Mouse (Mus musculus) c-Kit-positive CD71-positive TER-119-positive erythroid progenitor cells, embryonic 14.5 days (primary cell): ENCODE results near the gene Gpr83.

Source experiments
- DNase-seq: peaks from one replicate; pipeline ENCODE4 v3.0.0-alpha.2; 2013; ENCODE audit warnings: low spot score

Gene Gpr83

DNA sequence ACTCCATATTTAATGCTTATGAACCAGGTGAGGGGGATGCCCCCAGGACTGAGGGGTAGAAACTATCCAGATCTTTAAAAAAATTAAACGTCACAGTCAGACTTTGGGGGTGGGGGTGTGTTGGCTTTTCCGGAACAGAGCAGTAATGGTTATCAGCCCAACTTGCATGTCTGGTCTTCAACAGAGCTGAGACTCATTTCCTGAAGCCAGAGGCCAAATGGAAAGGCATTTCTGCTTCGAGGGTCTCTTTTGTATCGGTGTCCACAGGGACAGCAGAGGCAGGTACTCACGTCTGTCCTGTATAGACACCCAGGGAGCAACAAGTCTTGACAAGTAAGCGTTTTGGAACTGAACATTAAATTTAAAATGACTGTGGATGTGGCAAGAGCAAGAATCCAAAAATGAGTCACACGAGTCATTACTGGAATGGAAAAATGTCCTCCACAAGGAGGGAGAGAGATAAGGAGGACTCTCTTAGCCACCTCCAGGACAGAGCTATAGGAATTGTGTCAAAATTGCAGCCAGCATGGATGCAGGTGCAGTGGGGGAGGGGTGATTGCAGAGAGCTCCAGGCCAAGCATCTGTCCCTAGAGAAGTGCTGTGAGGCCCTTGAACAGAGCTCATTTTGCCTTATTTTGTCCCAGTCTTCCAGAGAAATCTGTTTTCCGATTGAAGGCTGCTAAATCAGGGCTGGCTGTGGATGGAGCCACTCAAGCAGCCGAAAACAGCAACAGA is 44.9 kb downstream of the Gpr83 start:
- no peak for DNase-seq

DNA sequence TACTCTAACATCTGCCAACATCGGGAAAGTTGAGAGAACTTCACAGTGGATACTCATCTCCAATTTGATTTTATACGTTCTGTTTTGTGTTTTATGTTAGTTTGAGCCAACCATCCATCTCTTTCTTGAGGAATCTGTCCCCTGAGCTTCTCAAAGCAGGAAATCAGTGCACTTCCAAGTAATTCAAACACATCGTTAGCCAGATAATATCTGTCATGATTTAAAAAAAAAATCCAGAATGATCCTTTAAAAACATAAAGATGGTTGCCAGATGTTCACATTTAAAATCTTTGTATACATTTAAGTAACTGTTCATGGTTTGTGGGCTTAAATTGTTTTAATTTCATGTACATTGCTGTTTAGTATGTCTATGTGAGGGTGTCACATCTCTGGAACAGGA is 45.9 kb downstream of the Gpr83 start:
- DNase-seq, result no peak

DNA sequence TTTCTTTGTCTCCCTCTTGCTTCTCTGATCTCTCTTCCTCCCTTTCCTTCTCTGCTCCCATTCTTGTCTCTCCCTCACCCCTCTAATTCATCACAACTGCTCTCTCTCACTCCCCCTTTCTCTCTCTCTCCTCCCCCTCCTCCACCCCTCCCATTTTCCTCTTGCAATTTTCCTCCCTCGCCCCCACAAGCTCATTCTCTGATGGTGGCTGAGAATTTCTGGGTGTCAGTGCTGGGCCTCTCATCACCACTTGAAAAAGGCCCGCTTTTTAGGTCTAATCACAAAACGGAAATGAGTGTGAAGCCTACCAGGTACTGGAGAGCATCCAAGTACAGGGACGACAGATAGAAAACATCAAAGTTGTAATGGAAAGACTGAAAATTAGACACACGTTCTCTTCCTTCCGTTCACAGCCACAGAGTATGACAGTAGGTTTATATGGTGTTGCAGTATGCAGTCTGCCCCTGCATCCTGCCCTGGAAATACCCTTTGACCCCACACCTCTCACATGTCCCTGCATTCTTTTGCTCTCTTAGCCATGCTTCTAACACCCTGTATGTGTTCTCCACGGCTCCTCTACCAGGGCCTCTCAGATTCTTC is 47.9 kb downstream of the Gpr83 start:
- DNase-seq, result no peak

DNA sequence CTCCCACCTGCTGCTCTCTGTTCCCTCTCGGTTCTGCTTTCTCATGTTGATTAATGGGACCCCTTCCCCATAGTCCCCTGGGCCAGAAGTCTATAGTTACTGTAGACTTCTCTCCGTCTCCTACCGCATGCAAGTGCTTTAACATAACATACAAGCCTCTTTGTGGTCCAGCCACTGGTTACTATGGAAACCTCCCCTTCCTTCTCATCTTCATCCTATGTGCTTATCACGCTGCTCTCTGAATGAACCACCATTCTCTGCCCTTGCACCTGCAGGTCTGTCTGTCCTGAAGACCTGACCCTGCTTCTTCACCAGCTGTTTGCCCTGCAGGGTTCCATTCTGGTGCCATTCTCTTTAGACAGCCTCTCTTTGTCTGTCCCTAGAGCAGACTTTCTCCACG is 50.0 kb downstream of the Gpr83 start:
- no peak for DNase-seq

DNA sequence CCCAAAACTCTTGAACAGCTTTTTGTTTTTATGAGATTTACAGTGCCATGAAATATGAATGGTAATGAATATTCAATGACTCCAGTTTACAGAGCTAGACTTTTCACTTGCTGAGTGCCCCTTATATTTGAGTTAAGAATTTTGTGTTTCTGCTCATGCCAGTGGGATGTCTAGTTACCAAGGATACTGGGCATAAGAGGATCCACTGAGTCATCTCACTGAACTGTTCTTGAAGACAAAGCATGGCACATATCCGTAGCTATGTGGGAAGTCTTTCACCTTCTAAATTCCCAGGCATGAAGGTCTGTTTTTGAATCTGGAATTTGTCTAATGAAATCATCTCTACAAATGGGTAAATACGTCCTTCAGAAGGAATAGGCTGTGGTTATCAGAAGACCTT is 52.0 kb downstream of the Gpr83 start:
- no peak for DNase-seq

DNA sequence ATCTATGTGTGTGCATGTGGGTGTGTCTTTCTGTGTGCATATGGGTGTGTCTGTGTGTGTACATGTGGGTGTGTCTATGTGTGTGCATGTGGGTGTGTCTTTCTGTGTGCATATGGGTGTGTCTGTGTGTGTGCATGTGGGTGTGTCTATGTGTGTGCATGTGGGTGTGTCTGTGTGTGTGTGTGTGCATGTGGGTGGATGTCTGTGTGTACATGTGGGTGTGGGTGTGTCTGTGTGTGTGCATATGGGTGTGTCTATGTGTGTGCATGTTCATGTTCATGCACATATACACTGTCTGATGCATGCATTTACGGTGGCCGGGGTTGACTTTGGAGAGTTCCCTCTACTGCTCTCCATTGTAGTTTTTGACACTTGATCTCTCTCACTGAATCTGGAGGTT is 57.7 kb downstream of the Gpr83 start:
- no peak for DNase-seq

DNA sequence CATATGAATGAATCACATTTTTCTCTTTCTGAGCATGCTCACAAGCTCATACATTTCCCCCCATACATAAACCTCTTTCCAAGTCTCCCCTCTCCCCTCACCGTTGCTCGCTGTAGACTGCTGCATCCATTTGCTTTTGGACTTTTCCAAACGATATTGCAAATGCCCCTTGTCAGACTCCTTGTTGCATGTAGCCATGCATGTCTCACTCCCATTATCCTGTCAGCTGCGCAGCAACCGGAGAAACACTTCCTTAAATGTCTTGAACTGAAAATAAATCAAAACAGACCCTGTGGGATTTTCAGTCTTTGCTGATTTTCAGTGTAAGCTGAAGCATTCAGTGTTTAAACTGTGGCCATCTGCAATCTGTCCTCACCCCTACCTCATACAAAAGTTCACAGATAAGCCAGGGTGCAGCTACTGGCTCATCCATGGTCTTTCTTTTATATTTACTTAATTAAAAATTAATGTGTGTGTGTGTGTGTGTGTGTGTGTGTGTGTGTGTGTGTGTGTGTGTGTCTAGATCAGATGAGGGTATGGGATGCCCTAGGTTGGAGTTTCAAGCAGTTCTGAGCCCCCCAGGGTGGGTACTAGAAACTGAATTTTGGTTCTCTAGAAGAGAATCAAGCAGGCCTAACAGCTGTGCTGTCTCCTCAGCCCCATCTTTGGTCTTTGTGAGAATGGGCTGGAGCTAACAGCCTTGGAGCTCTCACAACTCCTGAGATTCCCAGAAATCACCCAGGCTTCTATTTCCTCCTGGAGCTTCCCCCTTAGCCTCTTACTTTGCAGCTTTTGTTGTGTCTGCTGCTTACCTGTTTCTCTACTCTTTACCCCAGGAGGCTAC is 59.0 kb downstream of the Gpr83 start:
- DNase-seq, result no peak
